11 mouse cellular contexts compared by ENCODE assay signal in the genomic region with DNA sequence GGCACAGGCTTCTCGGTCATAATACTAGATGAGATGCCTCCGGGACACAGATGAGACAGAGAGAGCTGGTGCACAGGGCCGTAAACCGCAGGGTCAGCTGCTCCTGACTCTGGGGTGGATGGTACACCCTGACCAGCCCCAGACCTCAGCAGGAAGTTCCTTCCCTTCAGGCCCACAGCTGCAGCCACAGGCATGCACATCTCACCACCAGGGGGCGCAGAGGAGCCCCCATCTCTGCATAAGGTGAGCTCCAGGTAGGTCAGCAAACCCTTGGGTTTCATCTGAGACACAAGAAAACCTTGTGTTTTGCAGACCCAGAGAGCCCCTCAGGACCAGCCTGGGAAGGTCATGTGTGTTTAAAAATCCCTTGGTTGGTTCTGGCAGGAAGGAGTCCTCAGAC.
DNase-seq lines count a peak whose midpoint lies in the region; ATAC-seq and TF ChIP-seq lines count a peak whose summit lies in the region.
"Had no signal": no experiment of that assay in that cellular context is flagged by ENCODE, and none has a peak within 500 bp of the region (broad histone marks: within the 10 kb centered on the region; RNA-seq: fewer than 3 reads in every experiment).

No protein-coding gene starts in this region.

- H3K27ac ChIP-seq in hindbrain, embryonic 10.5 days = no peak overlapping the region
- no peak overlapping the region for H3K27ac ChIP-seq in hindbrain, embryonic 14.5 days
- H3K27ac ChIP-seq in testis, adult 2 months (ENCODE audit: control insufficient read depth, insufficient read depth, low read depth, low read length) = no peak overlapping the region
- H3K27ac ChIP-seq in liver, embryonic 14.5 days = no peak overlapping the region
- H3K27ac ChIP-seq in hindbrain, embryonic 13.5 days = no peak overlapping the region
- H3K27ac ChIP-seq: embryonic facial prominence, embryonic 12.5 days; limb, embryonic 12.5 days; stomach, embryonic 15.5 days had no signal

- no peaks in the 10 kb centered on the region for H3K36me3 ChIP-seq in hindbrain, embryonic 10.5 days
- no peaks in the 10 kb centered on the region for H3K36me3 ChIP-seq in hindbrain, embryonic 14.5 days (replicated peaks; ENCODE audit: control insufficient read depth, insufficient read depth)
- H3K36me3 ChIP-seq in testis, adult 2 months (ENCODE audit: control insufficient read depth, insufficient read depth, low read length) = no peaks in the 10 kb centered on the region
- H3K36me3 ChIP-seq in liver, embryonic 14.5 days (replicated peaks; ENCODE audit: control insufficient read depth, insufficient read depth, low read depth) = no peaks in the 10 kb centered on the region
- H3K36me3 ChIP-seq in hindbrain, embryonic 13.5 days = no peaks in the 10 kb centered on the region
- H3K36me3 ChIP-seq: embryonic facial prominence, embryonic 12.5 days; limb, embryonic 12.5 days; stomach, embryonic 15.5 days had no signal

- TF ChIP-seq POLR2A in testis, adult 2 months (IDR thresholded peaks at IDR 0.05; ENCODE audit: control insufficient read depth, low read depth, low read length) = no peak

- DNase-seq in hindbrain, embryonic 10.5 days (ENCODE audit: low spot score) = peak; percentile 45
- DNase-seq in hindbrain, embryonic 14.5 days (ENCODE audit: low spot score) = no peak
- DNase-seq in testis, postnatal 14 days (ENCODE audit: low spot score) = no peak
- DNase-seq in cerebellum, postnatal 25 days = peak; percentile 61 to 77
- peak in 2 of 3 experiments; percentile 4 to 5 for DNase-seq in liver, embryonic 14.5 days (ENCODE audit: low read depth in 3 of 3, low spot score in 3 of 3)
- DNase-seq in thymus, adult 18-20 months = peak; percentile 42 to 54

- peaks cover 23% of the 10 kb centered on the region for H3K4me1 ChIP-seq in hindbrain, embryonic 10.5 days (replicated peaks)
- H3K4me1 ChIP-seq in hindbrain, embryonic 14.5 days (replicated peaks; ENCODE audit: control insufficient read depth, insufficient read depth, low read length) = peaks cover 10% of the 10 kb centered on the region
- peaks cover 7% of the 10 kb centered on the region for H3K4me1 ChIP-seq in testis, adult 2 months (ENCODE audit: control insufficient read depth, insufficient read depth, low read length)
- no peaks in the 10 kb centered on the region for H3K4me1 ChIP-seq in liver, embryonic 14.5 days (replicated peaks; ENCODE audit: control insufficient read depth in 2 of 2, insufficient read depth in 2 of 2, low read length in 1 of 2)
- peaks cover 15% of the 10 kb centered on the region for H3K4me1 ChIP-seq in hindbrain, embryonic 13.5 days (replicated peaks)

- no peak overlapping the region for H3K9ac ChIP-seq in hindbrain, embryonic 14.5 days
- H3K9ac ChIP-seq in liver, embryonic 14.5 days (replicated peaks) = no peak overlapping the region
- no peak overlapping the region for H3K9ac ChIP-seq in hindbrain, embryonic 13.5 days
- H3K9ac ChIP-seq: embryonic facial prominence, embryonic 12.5 days; limb, embryonic 12.5 days; stomach, embryonic 15.5 days had no signal

- ATAC-seq in hindbrain, embryonic 14.5 days (ENCODE audit: low FRiP score) = no peak
- ATAC-seq in liver, embryonic 14.5 days (ENCODE audit: insufficient read depth) = no peak
- no peak for ATAC-seq in hindbrain, embryonic 13.5 days (ENCODE audit: low FRiP score)

- no peak for TF ChIP-seq EP300 in liver, embryonic 14.5 days (IDR thresholded peaks at IDR 0.05; ENCODE audit: low read depth)

- WGBS in hindbrain, embryonic 10.5 days = 36% methylated on average over 5 of the region's 5 CpGs
- 37% methylated on average over 5 of the region's 5 CpGs for WGBS in hindbrain, embryonic 14.5 days
- WGBS in liver, embryonic 14.5 days (ENCODE audit: insufficient replicate concordance) = 10% methylated on average over 5 of the region's 5 CpGs
- 42% methylated on average over 5 of the region's 5 CpGs for WGBS in hindbrain, embryonic 13.5 days

- H3K27me3 ChIP-seq in hindbrain, embryonic 10.5 days (ENCODE audit: insufficient read depth, poor library complexity, severe bottlenecking) = peaks cover 100% of the 10 kb centered on the region
- H3K27me3 ChIP-seq in hindbrain, embryonic 14.5 days (ENCODE audit: control insufficient read depth, insufficient read depth, low read length) = peaks cover 57% of the 10 kb centered on the region
- H3K27me3 ChIP-seq in testis, adult 2 months (ENCODE audit: control insufficient read depth, insufficient read depth, low read length) = no peaks in the 10 kb centered on the region
- peaks cover 7% of the 10 kb centered on the region for H3K27me3 ChIP-seq in liver, embryonic 14.5 days (ENCODE audit: control insufficient read depth, insufficient read depth, low read length)
- H3K27me3 ChIP-seq in hindbrain, embryonic 13.5 days = peaks cover 96% of the 10 kb centered on the region

- no peak overlapping the region for H3K4me3 ChIP-seq in hindbrain, embryonic 10.5 days
- no peak overlapping the region for H3K4me3 ChIP-seq in hindbrain, embryonic 14.5 days (replicated peaks; ENCODE audit: low read length)
- no peak overlapping the region for H3K4me3 ChIP-seq in testis, adult 2 months (ENCODE audit: control insufficient read depth, low read depth, low read length)
- H3K4me3 ChIP-seq in liver, embryonic 14.5 days (ENCODE audit: insufficient read depth in 1 of 2, low read depth in 2 of 2, low read length in 2 of 2) = no peak overlapping the region
- no peak overlapping the region for H3K4me3 ChIP-seq in hindbrain, embryonic 13.5 days
- H3K4me3 ChIP-seq: embryonic facial prominence, embryonic 12.5 days; limb, embryonic 12.5 days; stomach, embryonic 15.5 days had no signal

- no peaks in the 10 kb centered on the region for H3K9me3 ChIP-seq in hindbrain, embryonic 10.5 days
- H3K9me3 ChIP-seq in hindbrain, embryonic 14.5 days (ENCODE audit: control insufficient read depth, low read length) = no peaks in the 10 kb centered on the region
- H3K9me3 ChIP-seq in liver, embryonic 14.5 days (ENCODE audit: control insufficient read depth, low read length) = no peaks in the 10 kb centered on the region
- no peaks in the 10 kb centered on the region for H3K9me3 ChIP-seq in hindbrain, embryonic 13.5 days
- H3K9me3 ChIP-seq: embryonic facial prominence, embryonic 12.5 days; limb, embryonic 12.5 days; stomach, embryonic 15.5 days had no signal

- H3K4me2 ChIP-seq in hindbrain, embryonic 14.5 days (replicated peaks) = no peak overlapping the region
- no peak overlapping the region for H3K4me2 ChIP-seq in liver, embryonic 14.5 days (ENCODE audit: low read depth)
- no peak overlapping the region for H3K4me2 ChIP-seq in hindbrain, embryonic 13.5 days
- H3K4me2 ChIP-seq: embryonic facial prominence, embryonic 12.5 days; limb, embryonic 12.5 days; stomach, embryonic 15.5 days had no signal

- TF ChIP-seq CTCF in testis, adult 2 months (IDR thresholded peaks at IDR 0.05; ENCODE audit: control insufficient read depth, insufficient read depth, insufficient replicate concordance, low read depth, low read length) = peak; percentile 72; the same call in 1 of the 2 replicates
- peak; percentile 88 for TF ChIP-seq CTCF in liver, embryonic 14.5 days (IDR thresholded peaks at IDR 0.05; ENCODE audit: low read depth)

Comparison
In these comparisons a context has a peak if more than half of its experiments do, and no peak if none do; other contexts are left out.
1. DNase-seq: peak in hindbrain, embryonic 10.5 days (single experiment), cerebellum, postnatal 25 days (2 of 2), liver, embryonic 14.5 days (2 of 3) and thymus, adult 18-20 months (2 of 2); none in hindbrain, embryonic 14.5 days (single experiment) and testis, postnatal 14 days (single experiment).